Mouse (Mus musculus) kidney, adult 2 months (tissue): Measurements from ENCODE around the gene Hsf4.

Experiments used
- CTCF ChIP-seq: fragments of 200-500 bp; conservative IDR thresholded peaks from 2 replicates; pipeline ENCODE4 v1.5.1; 2011; ENCODE audit warnings: low read depth, mild to moderate bottlenecking, control low read depth, low read length, moderate library complexity, mixed read lengths; ENCODE audit not compliant: insufficient read depth, insufficient read length
- POLR2A ChIP-seq: fragments of 200-500 bp; IDR thresholded peaks from one replicate; pipeline ENCODE4 v1.6.1; 2011; ENCODE audit warnings: low read depth, low read length, control low read depth

GRCm38 (mm10) chr8:105275387-105275786 is 5.8 kb downstream of the Hsf4 start:
- TF ChIP-seq POLR2A (no peak), CTCF (no peak)
